Mouse (Mus musculus) 416B (cell line): Measurements from ENCODE around the gene Col19a1.

ENCODE experiments used
- DNase-seq: peaks from one replicate; pipeline ENCODE4 v3.0.0; 2011; ENCODE audit warnings: low read depth

Col19a1 gene

GRCm38 (mm10) chr1:24458015-24458414 is 129.3 kb downstream of the Col19a1 start:
- no peak for DNase-seq

- DNase-seq: no peak
Measured at GRCm38 (mm10) chr1:24452572-24453269, 134.6 kb downstream of the Col19a1 start.

- DNase-seq: no peak
Measured at GRCm38 (mm10) chr1:24452159-24452558, 135.1 kb downstream of the Col19a1 start.

- DNase-seq: no peak
Measured at GRCm38 (mm10) chr1:24437425-24437824, 149.8 kb downstream of the Col19a1 start.

- DNase-seq: no peak
Measured at GRCm38 (mm10) chr1:24428306-24428705, 159.0 kb downstream of the Col19a1 start.

DNA sequence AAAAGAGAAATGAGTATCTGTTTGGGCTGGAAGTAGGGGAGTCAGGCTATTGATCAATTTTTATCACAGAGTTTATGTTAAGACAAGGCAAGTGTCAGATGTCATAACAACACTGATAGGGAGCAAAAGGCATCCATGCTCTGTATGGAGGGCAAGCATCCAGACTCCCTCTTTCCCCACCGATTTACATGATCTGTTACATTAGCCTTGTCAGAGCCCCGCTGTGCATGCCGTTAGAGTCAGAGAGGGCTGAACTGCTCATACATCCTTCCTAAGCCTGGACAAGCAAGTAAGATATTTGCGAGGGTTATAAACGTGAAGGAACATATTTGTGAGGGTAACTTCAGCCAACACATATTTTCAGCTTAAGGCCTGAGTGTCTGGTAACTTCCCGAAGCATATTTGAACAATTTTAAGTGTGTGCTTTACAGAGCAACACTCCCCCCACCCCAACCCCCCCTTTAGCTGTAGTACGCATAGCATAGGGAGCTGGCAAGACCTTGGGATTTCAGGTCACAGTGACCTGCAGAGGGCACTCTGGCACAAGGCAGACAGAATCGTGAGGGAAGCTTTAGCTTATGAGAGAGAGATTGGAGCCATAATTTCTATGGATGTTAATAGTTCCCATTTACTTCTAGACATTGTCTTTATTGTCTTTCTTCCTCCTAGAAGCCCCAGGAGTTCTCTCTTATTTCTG is 209.0 kb downstream of the Col19a1 start:
- peak; percentile 26 for DNase-seq

DNA sequence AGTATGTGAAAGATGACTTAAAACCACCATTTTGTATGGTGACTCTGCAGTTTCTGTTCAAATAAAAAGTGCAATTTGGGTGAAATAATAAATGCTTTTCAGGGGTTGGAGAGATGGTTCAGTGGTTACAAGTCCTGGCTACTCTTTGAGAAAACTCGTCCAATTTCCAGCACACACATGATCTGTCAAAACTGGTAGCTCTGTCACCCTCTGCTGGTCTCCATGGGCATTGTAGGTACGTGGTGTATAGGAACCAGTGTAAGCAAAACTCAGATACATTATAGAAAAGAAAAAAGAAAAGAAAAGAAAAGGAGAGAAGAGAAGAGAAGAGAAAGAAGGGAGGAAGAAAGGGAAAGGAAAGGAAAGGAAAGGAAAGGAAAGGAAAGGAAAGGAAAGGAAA is 212.4 kb downstream of the Col19a1 start:
- peak; percentile 60 for DNase-seq

DNA sequence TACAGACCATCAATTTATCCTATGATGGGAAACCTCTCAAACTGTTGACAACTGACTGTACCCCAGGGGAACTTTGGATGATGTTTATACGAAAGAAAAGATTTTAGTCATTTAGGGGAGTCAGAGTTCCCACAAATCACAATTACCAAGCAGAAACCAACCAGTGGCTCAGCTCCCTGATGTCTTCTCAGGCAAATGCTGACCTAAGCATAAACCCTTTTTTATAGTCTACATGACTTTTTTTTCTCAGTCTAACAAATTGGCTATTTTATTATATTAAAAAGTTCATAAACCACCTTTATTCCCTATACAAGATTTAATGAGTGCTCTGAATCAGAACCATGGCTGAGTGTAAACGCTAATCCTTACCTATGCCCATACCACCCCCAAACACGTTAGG is 213.6 kb downstream of the Col19a1 start:
- no peak for DNase-seq

- DNase-seq: no peak
Measured at GRCm38 (mm10) chr1:24372471-24373258, 214.6 kb downstream of the Col19a1 start.

DNA sequence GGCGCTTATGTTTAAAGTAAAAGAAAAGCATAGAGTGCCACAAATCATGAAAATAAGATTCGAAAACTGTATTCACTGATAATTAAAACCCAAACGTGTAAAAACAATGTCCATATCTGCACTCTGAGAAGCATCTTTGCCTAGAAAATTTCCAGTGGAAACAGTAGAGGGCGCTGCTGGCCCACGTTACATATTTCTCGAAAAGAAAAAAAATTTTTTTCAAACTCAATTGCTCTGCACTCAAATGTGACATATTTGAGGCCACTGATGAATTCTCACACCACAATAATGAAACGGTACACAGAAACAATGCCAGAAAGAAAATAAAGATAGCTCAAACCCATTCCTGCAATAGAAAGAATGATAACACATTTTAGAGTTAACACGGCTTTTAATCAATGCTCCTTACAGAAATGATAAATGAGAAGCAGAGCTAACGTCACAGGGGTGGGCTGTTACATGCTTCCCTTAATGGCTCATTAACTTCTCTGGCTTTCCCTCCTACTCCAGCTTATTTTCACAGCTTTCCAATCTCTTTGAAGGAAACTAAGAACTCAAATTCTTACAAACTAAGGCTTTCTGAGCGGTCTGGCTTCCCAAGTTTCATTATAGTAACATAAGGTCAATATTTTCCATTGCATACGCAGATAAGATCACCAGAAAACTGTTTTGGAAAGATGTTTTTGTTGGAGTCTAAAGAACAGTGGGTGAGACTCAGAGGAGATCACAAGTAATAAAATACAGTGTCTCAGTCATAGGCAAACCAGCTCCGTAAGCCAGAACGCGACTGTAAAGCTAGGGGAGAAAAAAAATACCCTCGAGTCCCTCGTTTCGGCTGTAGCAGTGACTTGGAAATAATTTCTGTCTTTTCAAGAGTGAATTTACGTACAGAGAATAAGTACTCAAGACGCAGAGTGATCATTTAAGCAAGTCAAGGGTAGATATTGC is 219.4 kb downstream of the Col19a1 start:
- peak; percentile 39 for DNase-seq

DNA sequence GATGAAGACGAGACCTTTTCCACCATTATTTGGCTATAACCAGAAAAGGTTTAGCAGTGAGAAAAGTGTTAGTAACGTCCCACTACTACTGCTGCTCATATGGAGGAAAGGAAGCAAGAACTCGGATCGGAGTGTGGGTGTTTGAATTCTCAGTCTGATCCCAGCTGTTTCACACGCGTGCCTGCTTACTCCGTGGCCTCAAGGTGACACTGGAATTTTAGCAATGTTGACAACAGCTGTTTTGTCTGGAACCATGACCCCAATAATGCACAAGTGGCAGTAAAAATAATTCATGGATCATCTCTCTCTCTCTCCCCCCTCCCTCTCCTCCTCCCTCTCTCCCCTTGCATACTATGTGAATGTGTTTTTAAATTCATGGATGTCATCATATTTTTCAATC is 222.5 kb downstream of the Col19a1 start:
- no peak for DNase-seq

DNA sequence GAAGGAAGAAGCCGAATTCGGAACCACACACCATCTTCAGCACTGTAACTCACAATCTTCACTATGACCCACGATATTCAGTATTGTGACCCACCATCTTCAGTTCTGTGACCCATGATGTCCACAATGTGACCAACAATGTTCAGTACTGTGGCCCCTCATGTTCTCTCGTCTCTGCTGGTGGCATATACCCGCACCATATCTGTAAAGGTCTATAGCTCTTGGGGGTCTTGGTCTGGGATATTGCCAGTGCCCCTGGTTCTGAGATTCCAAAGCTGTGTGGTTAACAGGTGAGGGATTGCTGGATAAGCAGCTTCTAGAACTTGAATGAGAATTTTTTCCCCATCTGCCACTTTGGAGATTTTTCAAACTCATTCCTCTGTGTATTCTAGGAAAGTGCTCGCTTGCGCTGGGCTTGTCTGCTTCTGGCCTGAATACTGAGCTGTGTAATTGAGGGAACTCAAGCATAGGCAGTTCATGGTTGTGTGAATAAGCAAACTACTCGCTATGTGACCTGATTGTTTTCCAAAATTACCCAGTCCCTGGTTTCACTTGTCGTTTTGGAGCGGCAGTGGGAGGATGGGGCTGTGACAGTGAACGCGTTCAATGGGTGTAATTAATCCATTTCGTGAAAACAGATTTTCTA is 225.2 kb downstream of the Col19a1 start:
- no peak for DNase-seq

GRCm38 (mm10) chr1:24349462-24350217 is 237.6 kb downstream of the Col19a1 start:
- no peak for DNase-seq

DNA sequence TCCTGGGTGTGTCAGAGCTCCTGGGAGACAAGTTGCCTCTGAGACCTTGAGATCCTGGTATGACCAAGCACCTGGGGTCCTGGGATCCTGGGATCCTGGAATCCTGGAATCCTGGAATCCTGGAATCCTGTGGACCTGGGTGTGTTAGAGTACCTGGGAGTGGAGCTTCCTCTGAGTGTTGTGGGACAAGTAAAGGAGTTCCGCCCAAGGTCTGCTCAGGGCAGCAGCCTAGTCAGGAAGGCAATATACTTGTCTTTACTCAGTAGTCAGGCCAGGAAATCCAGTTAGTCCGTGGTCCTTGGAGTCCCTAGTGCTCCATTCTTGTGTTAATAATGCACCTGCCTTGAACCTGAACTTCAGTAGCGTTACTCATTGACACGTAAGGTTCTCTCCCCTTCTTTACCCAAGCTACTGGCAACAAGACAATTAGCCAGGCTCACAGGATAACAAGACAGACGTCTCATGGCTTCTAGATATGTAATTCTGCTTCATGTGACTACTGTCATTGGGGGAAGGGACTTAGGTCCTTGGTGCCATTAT is 239.6 kb downstream of the Col19a1 start:
- DNase-seq: no peak

- no peak for DNase-seq
Measured at GRCm38 (mm10) chr1:24337556-24338275, 249.6 kb downstream of the Col19a1 start.

DNA sequence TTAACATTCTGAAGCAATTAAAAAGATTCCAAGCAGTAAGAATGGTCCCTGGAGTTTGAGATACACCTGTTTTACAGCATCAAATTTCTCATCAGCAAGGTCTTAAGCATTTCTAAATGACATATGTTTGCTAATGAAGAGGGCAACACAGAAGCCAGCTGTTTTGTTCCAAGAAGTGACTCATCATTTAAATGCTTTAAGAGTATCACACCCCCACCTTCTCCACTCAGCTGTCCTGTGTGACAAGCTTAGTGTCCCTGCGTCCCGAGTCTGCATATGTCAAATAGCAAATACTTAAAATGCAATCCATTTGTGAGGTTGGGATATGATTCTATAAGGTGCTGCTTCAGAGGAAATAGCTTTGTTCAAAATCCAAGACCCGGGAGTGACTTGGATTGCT is 251.2 kb downstream of the Col19a1 start:
- DNase-seq: no peak

GRCm38 (mm10) chr1:24316961-24317589 is 270.2 kb downstream of the Col19a1 start:
- DNase-seq: no peak

DNA sequence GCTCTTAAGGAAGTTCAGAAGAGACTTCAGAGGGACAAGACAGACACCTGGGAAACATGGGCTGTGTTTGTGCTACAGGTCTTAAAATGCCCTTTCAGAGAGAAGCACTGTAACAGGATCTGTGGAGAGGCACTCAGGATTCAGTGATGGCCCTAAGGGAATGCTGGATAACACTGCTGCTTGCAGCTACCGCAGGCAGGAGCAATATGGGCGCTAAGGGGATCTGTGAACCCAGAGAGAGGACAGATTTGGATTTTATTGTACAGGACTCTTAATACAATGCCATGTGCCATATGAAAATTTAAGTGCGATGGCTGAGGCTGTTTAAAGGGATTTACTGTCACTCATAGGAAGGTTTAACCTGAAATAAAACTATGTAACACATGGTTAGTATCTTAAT is 270.8 kb downstream of the Col19a1 start:
- no peak for DNase-seq

DNA sequence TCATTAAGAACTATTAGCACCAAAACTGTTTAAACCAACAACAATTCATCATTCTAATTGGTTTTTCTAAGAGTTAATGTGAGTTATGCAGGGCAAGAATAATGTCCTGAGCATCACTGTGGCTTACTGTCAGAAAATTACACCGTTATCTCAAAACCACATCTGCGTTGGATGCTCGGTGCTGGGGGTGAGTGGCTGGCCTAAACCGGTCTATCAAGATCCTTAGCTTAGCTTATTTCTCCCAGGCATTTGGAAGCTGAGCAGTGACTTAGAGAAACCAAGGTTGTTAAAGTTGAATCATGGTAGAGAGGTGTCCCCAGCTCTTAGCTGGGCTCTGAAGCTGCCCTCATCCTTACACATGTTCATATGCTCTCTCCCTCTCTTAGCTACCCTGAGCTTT is 276.4 kb downstream of the Col19a1 start:
- DNase-seq: no peak
